Mouse (Mus musculus): ENCODE results near the gene Crk. TPM values are rescaled to one million over a fixed set of nuclear protein-coding genes. Genes with fewer than 3 reads are reported as not detected.

Gene Crk
- polyA plus RNA-seq, 1 experiment from 2014 or later: 108 TPM

DNA sequence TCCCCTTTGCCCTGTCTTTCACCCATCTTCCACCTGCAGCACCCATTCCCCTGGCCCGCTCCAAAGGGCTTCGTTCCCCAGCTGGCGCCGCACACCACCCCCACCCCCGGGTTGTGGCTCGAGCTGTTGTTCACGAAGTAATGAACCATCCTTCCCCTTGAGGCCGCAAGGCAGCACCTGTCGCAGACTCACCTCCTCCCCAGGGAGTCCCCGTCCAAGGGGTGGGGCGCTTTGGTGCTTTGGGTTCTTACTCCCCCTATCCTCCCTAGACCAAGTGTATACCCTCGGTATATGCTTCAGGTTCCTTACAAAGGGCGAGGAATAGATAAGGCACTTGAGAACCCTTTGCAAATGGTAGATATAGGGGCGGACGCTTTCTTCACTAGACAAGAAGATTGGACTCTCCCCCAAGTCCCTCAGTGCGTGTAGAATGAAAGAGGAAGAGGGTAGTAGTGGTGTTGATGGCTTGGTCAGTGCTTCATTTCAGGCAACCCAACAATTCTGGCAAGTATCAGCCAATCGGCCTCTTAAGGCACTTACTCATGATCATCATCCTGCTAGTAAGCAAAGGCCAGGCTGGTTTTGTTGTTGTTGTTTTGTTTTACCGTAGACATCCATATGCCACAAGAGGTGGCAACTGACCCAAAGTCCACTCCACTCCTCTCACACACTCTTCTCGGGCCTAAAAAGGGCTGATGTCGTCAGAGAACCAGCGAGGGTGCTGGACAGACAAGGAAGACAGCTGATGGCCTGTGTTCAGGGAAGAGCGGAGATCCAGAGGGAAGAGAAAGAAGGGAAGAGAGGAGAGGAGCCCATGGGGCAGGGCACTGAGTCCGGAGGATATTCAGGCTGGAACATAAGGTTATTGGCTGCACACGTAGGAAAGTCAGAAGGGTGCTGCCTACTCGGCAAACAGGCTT, 24.3 kb upstream of the Crk start:
- WGBS: 43% methylated on average over 25 of the region's 25 CpGs
- Histone ChIP-seq H3K9me3 (ENCODE audit: control insufficient read depth, low read length) (no peaks in the 10 kb centered on the region), H3K4me3 (ENCODE audit: low read length) (peak overlapping the region; percentile 79), H3K27me3 (ENCODE audit: control insufficient read depth, insufficient read depth, low read depth, low read length) (no peaks in the 10 kb centered on the region), H3K36me3 (ENCODE audit: control insufficient read depth, insufficient read depth, low read length) (peaks cover 12% of the 10 kb centered on the region), H3K27ac (ENCODE audit: low read length) (peak overlapping the region; percentile 97), H3K9ac (ENCODE audit: low read length) (peak overlapping the region; percentile 91), H3K4me2 (ENCODE audit: low read depth, low read length) (peak overlapping the region; percentile 88), H3K4me1 (replicated peaks; ENCODE audit: control insufficient read depth, insufficient read depth, low read length) (peaks cover 46% of the 10 kb centered on the region)
- ATAC-seq (ENCODE audit: low read depth): 0 out of 2 replicates have a peak, but pooled peaks have one; percentile 0

DNA sequence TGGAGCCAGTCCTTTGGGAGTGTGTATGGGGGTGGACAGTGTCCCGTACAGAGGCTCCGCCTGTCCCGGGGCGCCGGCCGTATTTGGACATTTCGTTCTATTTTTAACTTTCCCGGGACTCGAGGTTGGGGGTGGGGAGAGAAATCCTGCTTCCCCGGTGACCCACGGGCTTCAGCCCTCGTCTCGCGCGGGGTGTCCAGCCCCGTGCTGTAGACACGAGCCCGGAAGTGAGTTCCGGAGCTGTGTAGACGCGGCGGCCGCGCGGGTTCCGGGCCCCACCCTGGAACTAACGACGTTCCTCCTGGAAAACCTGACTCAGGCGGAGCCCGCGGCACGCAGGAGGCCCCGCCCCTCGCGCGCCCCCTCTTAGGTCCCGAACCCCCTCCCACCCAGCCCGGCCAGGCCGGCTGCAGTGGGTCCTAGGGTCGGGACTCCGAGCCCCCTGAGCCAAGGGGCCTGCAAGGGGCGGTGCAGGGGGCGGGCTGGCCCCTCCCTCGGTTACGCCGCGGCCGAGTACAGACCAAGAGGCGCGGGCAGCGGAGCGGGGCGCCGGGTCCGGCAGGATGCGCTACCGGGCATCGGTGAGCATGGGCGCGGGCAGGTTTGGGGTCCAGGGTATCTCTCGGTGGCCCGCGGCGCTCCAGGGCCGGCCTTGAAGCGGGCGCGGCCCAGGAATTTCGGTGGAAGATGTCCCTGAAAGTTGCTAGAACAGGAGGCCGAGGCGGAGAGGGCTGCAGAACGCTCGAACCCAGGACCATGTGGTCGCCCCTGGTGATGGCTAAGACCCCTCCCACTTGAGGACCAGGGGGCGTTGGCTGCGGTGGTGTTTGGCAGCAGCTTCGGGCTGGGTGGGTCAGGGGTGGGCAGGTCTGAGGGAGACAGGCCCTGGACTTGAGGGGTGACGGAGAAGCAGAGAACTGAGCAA, 23.2 kb upstream of the Crk start:
- H3K27ac ChIP-seq (ENCODE audit: low read length): peak overlapping the region; percentile 97
- peak overlapping the region; percentile 91 for H3K9ac ChIP-seq (ENCODE audit: low read length)
- ATAC-seq (ENCODE audit: low read depth): peak; percentile 53
- H3K4me2 ChIP-seq (ENCODE audit: low read depth, low read length): peak overlapping the region; percentile 88
- H3K4me3 ChIP-seq (ENCODE audit: low read length): peak overlapping the region; percentile 79
- no peaks in the 10 kb centered on the region for H3K9me3 ChIP-seq (ENCODE audit: control insufficient read depth, low read length)
- H3K27me3 ChIP-seq (ENCODE audit: control insufficient read depth, insufficient read depth, low read depth, low read length): no peaks in the 10 kb centered on the region
- under 1% methylated on average over 68 of the region's 78 CpGs for WGBS
- peaks cover 43% of the 10 kb centered on the region for H3K4me1 ChIP-seq (replicated peaks; ENCODE audit: control insufficient read depth, insufficient read depth, low read length)
- H3K36me3 ChIP-seq (ENCODE audit: control insufficient read depth, insufficient read depth, low read length): peaks cover 18% of the 10 kb centered on the region

DNA sequence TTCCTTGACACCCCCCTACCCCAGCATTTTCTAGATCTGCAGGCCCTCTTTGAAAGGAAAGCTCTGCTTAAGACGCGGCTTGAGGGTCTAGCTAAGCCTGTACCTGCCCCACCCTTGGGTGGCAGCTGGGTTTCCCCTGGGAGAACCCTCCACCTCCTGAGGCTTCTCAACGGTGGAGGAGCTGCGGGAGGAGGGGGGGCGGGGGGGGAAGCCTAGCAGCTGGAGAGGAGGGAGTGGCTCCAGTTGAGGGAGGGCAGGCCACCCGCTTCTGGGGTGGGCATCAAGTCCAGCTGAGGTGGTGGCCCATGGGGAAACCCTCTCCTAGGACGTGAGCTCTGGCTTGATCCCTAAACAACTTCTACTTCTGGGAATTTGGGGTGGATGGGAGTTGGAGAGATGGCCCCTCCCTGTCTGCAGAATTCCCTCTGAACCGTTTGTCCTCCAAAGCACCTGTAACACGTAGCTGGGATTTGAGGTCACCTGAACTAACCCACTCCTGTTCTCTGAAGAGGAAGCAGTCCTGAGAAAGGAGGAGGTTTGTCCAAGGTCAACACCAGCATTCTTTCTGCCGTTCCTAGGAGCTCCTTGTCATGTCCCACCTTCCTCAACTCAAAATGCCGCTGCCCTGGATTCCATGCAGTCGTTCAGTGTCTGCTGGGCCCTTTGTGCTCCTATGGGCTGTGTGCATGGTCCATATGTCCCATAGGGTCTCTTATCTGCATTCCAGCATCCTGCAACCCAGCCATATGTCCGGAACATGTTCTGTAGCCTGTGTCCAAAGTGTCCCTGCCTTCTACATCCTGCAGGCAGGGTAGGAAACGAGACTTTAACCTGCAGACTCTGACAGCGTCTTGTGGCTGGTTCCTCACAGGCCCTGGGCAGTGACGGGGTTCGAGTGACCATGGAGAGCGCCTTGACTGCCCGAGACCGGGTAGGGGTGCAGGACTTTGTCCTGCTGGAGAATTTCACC, 22.2 kb upstream of the Crk start:
- peak overlapping the region; percentile 97 for H3K27ac ChIP-seq (ENCODE audit: low read length)
- peak overlapping the region; percentile 88 for H3K4me2 ChIP-seq (ENCODE audit: low read depth, low read length)
- no peaks in the 10 kb centered on the region for H3K27me3 ChIP-seq (ENCODE audit: control insufficient read depth, insufficient read depth, low read depth, low read length)
- peaks cover 26% of the 10 kb centered on the region for H3K36me3 ChIP-seq (ENCODE audit: control insufficient read depth, insufficient read depth, low read length)
- peak overlapping the region; percentile 79 for H3K4me3 ChIP-seq (ENCODE audit: low read length)
- H3K9ac ChIP-seq (ENCODE audit: low read length): peak overlapping the region; percentile 91
- H3K4me1 ChIP-seq (replicated peaks; ENCODE audit: control insufficient read depth, insufficient read depth, low read length): peaks cover 43% of the 10 kb centered on the region
- 49% methylated on average over 17 of the region's 20 CpGs for WGBS
- peak; percentile 7 for ATAC-seq (ENCODE audit: low read depth)
- no peaks in the 10 kb centered on the region for H3K9me3 ChIP-seq (ENCODE audit: control insufficient read depth, low read length)

DNA sequence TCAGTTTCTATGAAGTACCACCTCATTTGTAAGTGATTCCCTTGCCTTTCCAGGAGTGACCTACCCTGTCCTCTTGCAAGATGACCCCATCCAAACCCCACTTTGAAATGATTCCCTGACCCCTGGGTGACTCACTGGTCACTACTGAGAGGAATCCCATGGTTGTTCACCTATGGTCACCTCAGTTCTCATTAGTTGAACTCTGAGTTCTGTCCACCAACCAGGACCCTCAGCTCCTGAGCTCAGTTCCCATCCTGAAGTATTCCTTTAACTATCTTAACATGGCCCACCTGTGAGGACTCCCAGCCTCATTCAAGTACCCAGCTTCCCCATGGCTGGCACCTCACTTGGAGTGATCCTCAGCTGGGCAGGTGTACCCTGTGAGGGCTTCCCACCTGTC, 21.2 kb upstream of the Crk start:
- Histone ChIP-seq H3K27ac (ENCODE audit: low read length) (no peak overlapping the region), H3K4me2 (ENCODE audit: low read depth, low read length) (peak overlapping the region; percentile 88; the same call in 1 of the 2 replicates), H3K4me1 (replicated peaks; ENCODE audit: control insufficient read depth, insufficient read depth, low read length) (peaks cover 34% of the 10 kb centered on the region), H3K9me3 (ENCODE audit: control insufficient read depth, low read length) (no peaks in the 10 kb centered on the region), H3K36me3 (ENCODE audit: control insufficient read depth, insufficient read depth, low read length) (peaks cover 34% of the 10 kb centered on the region), H3K4me3 (ENCODE audit: low read length) (no peak overlapping the region), H3K9ac (ENCODE audit: low read length) (no peak overlapping the region), H3K27me3 (ENCODE audit: control insufficient read depth, insufficient read depth, low read depth, low read length) (no peaks in the 10 kb centered on the region)
- no peak for ATAC-seq (ENCODE audit: low read depth)

DNA sequence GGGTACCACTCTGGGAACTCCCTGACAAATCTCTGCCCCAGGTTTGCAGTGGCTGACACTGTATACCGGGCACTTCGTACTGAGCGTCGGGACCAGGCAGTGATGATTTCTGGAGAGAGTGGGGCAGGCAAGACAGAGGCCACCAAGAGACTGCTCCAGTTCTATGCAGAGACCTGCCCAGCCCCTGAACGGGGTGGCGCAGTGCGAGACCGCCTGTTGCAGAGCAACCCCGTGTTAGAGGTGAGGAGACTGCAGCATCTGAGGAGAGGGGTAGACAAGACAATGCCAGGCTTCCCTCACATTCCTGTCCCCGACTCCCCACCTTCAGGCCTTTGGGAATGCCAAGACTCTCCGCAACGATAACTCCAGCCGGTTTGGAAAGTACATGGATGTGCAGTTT, 20.7 kb upstream of the Crk start:
- H3K27me3 ChIP-seq (ENCODE audit: control insufficient read depth, insufficient read depth, low read depth, low read length): no peaks in the 10 kb centered on the region
- peaks cover 38% of the 10 kb centered on the region for H3K36me3 ChIP-seq (ENCODE audit: control insufficient read depth, insufficient read depth, low read length)
- no peaks in the 10 kb centered on the region for H3K9me3 ChIP-seq (ENCODE audit: control insufficient read depth, low read length)
- ATAC-seq (ENCODE audit: low read depth): no peak
- 90% methylated on average over 13 of the region's 13 CpGs for WGBS
- peaks cover 30% of the 10 kb centered on the region for H3K4me1 ChIP-seq (replicated peaks; ENCODE audit: control insufficient read depth, insufficient read depth, low read length)
- H3K9ac ChIP-seq (ENCODE audit: low read length): no peak overlapping the region; the same call in 1 of the 2 replicates
- no peak overlapping the region for H3K4me3 ChIP-seq (ENCODE audit: low read length)
- H3K4me2 ChIP-seq (ENCODE audit: low read depth, low read length): no peak overlapping the region
- H3K27ac ChIP-seq (ENCODE audit: low read length): no peak overlapping the region

DNA sequence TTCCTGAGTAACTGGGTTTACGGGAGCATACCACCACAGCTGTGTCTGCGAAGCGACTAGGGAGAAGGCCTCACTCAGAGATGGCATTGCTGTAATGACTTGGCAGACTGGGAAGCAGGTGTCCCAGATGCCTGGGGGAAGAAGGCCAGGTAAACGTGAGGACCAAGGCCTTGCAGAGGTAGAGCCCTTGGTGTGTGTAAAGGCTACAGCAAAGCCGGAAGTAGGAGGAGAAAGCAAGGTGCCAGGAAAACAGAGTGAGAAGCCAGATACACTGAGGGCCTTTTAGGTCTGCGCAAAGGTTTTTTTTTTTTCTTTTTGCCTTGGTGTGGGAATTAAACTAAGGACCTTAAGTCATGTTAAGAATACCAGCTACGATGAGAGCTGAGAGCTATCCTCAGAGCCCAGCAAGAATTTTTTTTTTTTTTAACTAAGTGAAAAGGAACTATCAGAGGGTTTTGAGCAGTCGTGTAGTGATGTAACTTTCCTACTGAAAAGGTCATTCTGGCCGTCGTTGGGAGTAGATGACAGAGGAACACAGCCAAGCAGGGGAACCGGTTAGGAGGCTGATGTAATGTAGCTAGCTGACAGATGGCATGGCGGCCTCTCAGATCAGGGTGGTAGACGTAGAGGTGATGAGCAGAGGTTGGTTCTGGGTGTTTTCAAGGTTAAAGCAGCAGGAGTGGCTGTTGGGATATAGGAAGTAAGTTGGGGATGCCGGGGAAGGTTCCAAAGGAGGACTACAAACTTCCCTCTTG, 19.9 kb upstream of the Crk start:
- H3K4me1 ChIP-seq (replicated peaks; ENCODE audit: control insufficient read depth, insufficient read depth, low read length): peaks cover 26% of the 10 kb centered on the region
- no peak overlapping the region for H3K27ac ChIP-seq (ENCODE audit: low read length)
- no peak overlapping the region for H3K4me3 ChIP-seq (ENCODE audit: low read length)
- H3K4me2 ChIP-seq (ENCODE audit: low read depth, low read length): no peak overlapping the region
- 73% methylated on average over 14 of the region's 14 CpGs for WGBS
- H3K9me3 ChIP-seq (ENCODE audit: control insufficient read depth, low read length): no peaks in the 10 kb centered on the region
- H3K27me3 ChIP-seq (ENCODE audit: control insufficient read depth, insufficient read depth, low read depth, low read length): no peaks in the 10 kb centered on the region
- H3K9ac ChIP-seq (ENCODE audit: low read length): no peak overlapping the region
- peaks cover 43% of the 10 kb centered on the region for H3K36me3 ChIP-seq (ENCODE audit: control insufficient read depth, insufficient read depth, low read length)
- no peak for ATAC-seq (ENCODE audit: low read depth)

DNA sequence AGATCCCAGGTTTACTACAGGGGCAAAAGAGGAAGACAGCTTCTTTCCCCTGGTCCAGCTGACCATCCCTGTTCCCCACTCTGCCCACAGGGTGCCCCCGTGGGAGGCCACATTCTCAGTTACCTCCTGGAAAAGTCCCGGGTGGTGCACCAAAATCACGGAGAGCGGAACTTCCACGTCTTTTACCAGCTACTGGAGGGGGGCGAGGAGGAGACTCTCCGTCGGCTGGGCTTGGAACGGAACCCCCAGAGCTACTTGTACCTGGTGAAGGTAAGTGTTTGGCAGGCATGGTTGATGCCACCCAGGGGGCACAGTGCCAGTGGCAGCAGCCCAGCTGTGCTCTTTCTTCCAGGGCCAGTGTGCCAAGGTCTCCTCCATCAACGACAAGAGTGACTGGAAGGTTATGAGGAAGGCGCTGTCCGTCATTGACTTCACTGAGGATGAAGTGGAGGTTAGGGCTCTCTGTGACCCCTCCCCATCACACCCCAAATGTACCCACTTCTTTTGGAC, 18.9 kb upstream of the Crk start:
- 92% methylated on average over 12 of the region's 12 CpGs for WGBS
- peaks cover 17% of the 10 kb centered on the region for H3K4me1 ChIP-seq (replicated peaks; ENCODE audit: control insufficient read depth, insufficient read depth, low read length)
- H3K27me3 ChIP-seq (ENCODE audit: control insufficient read depth, insufficient read depth, low read depth, low read length): no peaks in the 10 kb centered on the region
- peaks cover 50% of the 10 kb centered on the region for H3K36me3 ChIP-seq (ENCODE audit: control insufficient read depth, insufficient read depth, low read length)
- H3K9ac ChIP-seq (ENCODE audit: low read length): no peak overlapping the region
- no peaks in the 10 kb centered on the region for H3K9me3 ChIP-seq (ENCODE audit: control insufficient read depth, low read length)
- H3K4me3 ChIP-seq (ENCODE audit: low read length): no peak overlapping the region
- H3K27ac ChIP-seq (ENCODE audit: low read length): no peak overlapping the region
- no peak for ATAC-seq (ENCODE audit: low read depth)
- no peak overlapping the region for H3K4me2 ChIP-seq (ENCODE audit: low read depth, low read length)

Data from lung, embryonic 16.5 days (tissue).